Mouse (Mus musculus) limb, embryonic 10.5 days (tissue): ENCODE measurements at regions not wholly inside any gene's neighbourhood (a gene's known extent, or its start where the extent isn't known, plus 50 kb on each side); places are given as distances from the start of the nearest gene placed in this dataset.

Experiments
- DNase-seq: peaks from one replicate; pipeline ENCODE4 v3.0.0-alpha.2; 2017; ENCODE audit warnings: low spot score
- H3K27ac ChIP-seq: fragments of 300-500 bp; sonication (generic); 2 replicates; pipeline ENCODE4 v1.5.1; 2016; ENCODE audit warnings: mild to moderate bottlenecking
- H3K27me3 ChIP-seq: fragments of 300-500 bp; sonication (generic); 2 replicates; pipeline ENCODE4 v1.6.1; 2016; ENCODE audit warnings: low read depth, mild to moderate bottlenecking; ENCODE audit not compliant: poor library complexity, severe bottlenecking
- H3K36me3 ChIP-seq: fragments of 300-500 bp; sonication (generic); 2 replicates; pipeline ENCODE4 v1.6.1; 2016; ENCODE audit warnings: mild to moderate bottlenecking, moderate library complexity
- H3K4me1 ChIP-seq: fragments of 300-500 bp; sonication (generic); 2 replicates; pipeline ENCODE4 v1.6.1; 2016
- H3K4me3 ChIP-seq: fragments of 300-500 bp; sonication (generic); 2 replicates; pipeline ENCODE4 v1.5.1; 2016; ENCODE audit warnings: mild to moderate bottlenecking, moderate library complexity
- H3K9me3 ChIP-seq: fragments of 300-500 bp; sonication (generic); replicated peaks from 2 replicates; pipeline ENCODE4 v1.6.1; 2016; ENCODE audit warnings: mild to moderate bottlenecking
- WGBS: fragments of 180-500 bp; shearing (Covaris S2); methylation state at CpG from one replicate; pipeline ENCODE4 v1.1.7; 2016; 5-methylcytosine and 5-hydroxymethylcytosine counted together

- Histone ChIP-seq H3K36me3 (no peaks in the 10 kb centered on the region), H3K4me1 (peaks cover 23% of the 10 kb centered on the region), H3K27me3 (peaks cover 8% of the 10 kb centered on the region; the same call in 1 of the 2 replicates), H3K4me3 (0 out of 2 replicates have a peak overlapping the region, but pooled peaks have one; percentile 1), H3K27ac (peak overlapping the region; percentile 26; the same call in 1 of the 2 replicates), H3K9me3 (no peaks in the 10 kb centered on the region)
- 52% methylated on average over 18 of the region's 18 CpGs for WGBS
- DNase-seq, result peak; percentile 34
These were observed 335.1 kb downstream of the Pmp22 start for GRCm38 (mm10) chr11:63463797-63464331.

GRCm38 (mm10) chr11:63465941-63466340 lies 337.2 kb downstream of the Pmp22 start:
- H3K4me3 ChIP-seq, result no peak overlapping the region
- no peak for DNase-seq
- H3K27ac ChIP-seq, result no peak overlapping the region
- peaks cover 8% of the 10 kb centered on the region; the same call in 1 of the 2 replicates for H3K27me3 ChIP-seq
- H3K4me1 ChIP-seq, result peaks cover 23% of the 10 kb centered on the region
- WGBS, result 87% methylated on average over 6 of the region's 6 CpGs
- no peaks in the 10 kb centered on the region for H3K36me3 ChIP-seq
- H3K9me3 ChIP-seq, result no peaks in the 10 kb centered on the region

GRCm38 (mm10) chr11:63466541-63466940 lies 337.8 kb downstream of the Pmp22 start:
- Histone ChIP-seq H3K36me3 (no peaks in the 10 kb centered on the region), H3K4me3 (no peak overlapping the region), H3K9me3 (no peaks in the 10 kb centered on the region), H3K27ac (no peak overlapping the region), H3K4me1 (peaks cover 23% of the 10 kb centered on the region), H3K27me3 (peaks cover 8% of the 10 kb centered on the region; the same call in 1 of the 2 replicates)
- DNase-seq, result no peak
- WGBS, result 90% methylated on average over 2 of the region's 2 CpGs

GRCm38 (mm10) chr11:63474831-63475230 lies 346.0 kb downstream of the Pmp22 start:
- Histone ChIP-seq H3K9me3 (no peaks in the 10 kb centered on the region), H3K27me3 (no peaks in the 10 kb centered on the region), H3K4me3 (no peak overlapping the region), H3K4me1 (no peaks in the 10 kb centered on the region), H3K36me3 (no peaks in the 10 kb centered on the region), H3K27ac (no peak overlapping the region)
- DNase-seq, result peak; percentile 15
- 95% methylated on average over 15 of the region's 15 CpGs for WGBS

- no peak for DNase-seq
- Histone ChIP-seq H3K9me3 (0 out of 2 replicates have a peak, but pooled peaks cover 2% of the 10 kb centered on the region), H3K27ac (no peak overlapping the region), H3K27me3 (peaks cover 8% of the 10 kb centered on the region; the same call in 1 of the 2 replicates), H3K4me3 (no peak overlapping the region), H3K4me1 (peaks cover 14% of the 10 kb centered on the region), H3K36me3 (no peaks in the 10 kb centered on the region)
- 87% methylated on average over 7 of the region's 7 CpGs for WGBS
These were observed 353.0 kb downstream of the Pmp22 start for GRCm38 (mm10) chr11:63481676-63482310.

GRCm38 (mm10) chr11:63482593-63482992 lies 353.8 kb downstream of the Pmp22 start:
- Histone ChIP-seq H3K9me3 (0 out of 2 replicates have a peak, but pooled peaks cover 2% of the 10 kb centered on the region), H3K36me3 (no peaks in the 10 kb centered on the region), H3K4me1 (peaks cover 16% of the 10 kb centered on the region), H3K4me3 (no peak overlapping the region), H3K27me3 (peaks cover 8% of the 10 kb centered on the region; the same call in 1 of the 2 replicates), H3K27ac (no peak overlapping the region)
- no peak for DNase-seq
- 54% methylated on average over 6 of the region's 6 CpGs for WGBS

- no peak for DNase-seq
- Histone ChIP-seq H3K4me1 (peaks cover 13% of the 10 kb centered on the region), H3K9me3 (no peaks in the 10 kb centered on the region), H3K27me3 (peaks cover 8% of the 10 kb centered on the region; the same call in 1 of the 2 replicates), H3K27ac (no peak overlapping the region), H3K36me3 (no peaks in the 10 kb centered on the region), H3K4me3 (no peak overlapping the region)
- 7% methylated on average over 2 of the region's 2 CpGs for WGBS
These were observed 358.4 kb downstream of the Pmp22 start for GRCm38 (mm10) chr11:63487203-63487602.

GRCm38 (mm10) chr11:63502181-63502580 lies 373.4 kb downstream of the Pmp22 start:
- Histone ChIP-seq H3K27ac (no peak overlapping the region), H3K9me3 (no peaks in the 10 kb centered on the region), H3K27me3 (no peaks in the 10 kb centered on the region), H3K4me3 (no peak overlapping the region), H3K4me1 (no peaks in the 10 kb centered on the region), H3K36me3 (no peaks in the 10 kb centered on the region)
- WGBS, result 78% methylated on average over 5 of the region's 5 CpGs
- no peak for DNase-seq

- H3K4me3 ChIP-seq, result no peak overlapping the region
- H3K27me3 ChIP-seq, result no peaks in the 10 kb centered on the region
- WGBS, result 97% methylated on average over 8 of the region's 8 CpGs
- H3K4me1 ChIP-seq, result no peaks in the 10 kb centered on the region
- H3K36me3 ChIP-seq, result no peaks in the 10 kb centered on the region
- no peak for DNase-seq
- no peak overlapping the region for H3K27ac ChIP-seq
- no peaks in the 10 kb centered on the region for H3K9me3 ChIP-seq
These were observed 378.6 kb downstream of the Pmp22 start for GRCm38 (mm10) chr11:63507387-63507786.

- DNase-seq, result no peak
- Histone ChIP-seq H3K9me3 (no peaks in the 10 kb centered on the region; the same call in 1 of the 2 replicates), H3K27me3 (no peaks in the 10 kb centered on the region), H3K27ac (no peak overlapping the region), H3K4me1 (no peaks in the 10 kb centered on the region), H3K4me3 (no peak overlapping the region), H3K36me3 (no peaks in the 10 kb centered on the region)
- WGBS, result 86% methylated on average over 2 of the region's 2 CpGs
These were observed 379.9 kb downstream of the Pmp22 start for GRCm38 (mm10) chr11:63508727-63509126.

- H3K36me3 ChIP-seq, result no peaks in the 10 kb centered on the region
- no peaks in the 10 kb centered on the region for H3K27me3 ChIP-seq
- no peaks in the 10 kb centered on the region; the same call in 1 of the 2 replicates for H3K9me3 ChIP-seq
- no peak overlapping the region for H3K27ac ChIP-seq
- no peak for DNase-seq
- no peak overlapping the region for H3K4me3 ChIP-seq
- no peaks in the 10 kb centered on the region for H3K4me1 ChIP-seq
- 95% methylated on average over 7 of the region's 7 CpGs for WGBS
These were observed 381.8 kb downstream of the Pmp22 start for GRCm38 (mm10) chr11:63510611-63511010.

- no peak overlapping the region for H3K27ac ChIP-seq
- H3K27me3 ChIP-seq, result no peaks in the 10 kb centered on the region
- no peak overlapping the region for H3K4me3 ChIP-seq
- DNase-seq, result no peak
- 89% methylated on average over 3 of the region's 3 CpGs for WGBS
- no peaks in the 10 kb centered on the region for H3K36me3 ChIP-seq
- H3K4me1 ChIP-seq, result peaks cover 11% of the 10 kb centered on the region
- H3K9me3 ChIP-seq, result no peaks in the 10 kb centered on the region; the same call in 1 of the 2 replicates
These were observed 385.8 kb downstream of the Pmp22 start for GRCm38 (mm10) chr11:63514615-63515014.

- Histone ChIP-seq H3K36me3 (no peaks in the 10 kb centered on the region), H3K9me3 (no peaks in the 10 kb centered on the region), H3K27ac (peak overlapping the region; percentile 72), H3K4me3 (no peak overlapping the region), H3K4me1 (peaks cover 11% of the 10 kb centered on the region), H3K27me3 (no peaks in the 10 kb centered on the region)
- DNase-seq, result peak; percentile 49
- WGBS, result 72% methylated on average over 6 of the region's 6 CpGs
These were observed 390.1 kb downstream of the Pmp22 start for GRCm38 (mm10) chr11:63518847-63519246.
